Mouse (Mus musculus): ENCODE results near the gene Tmem168.

The Tmem168 gene
- long read RNA-seq, experiment 1, full-length matches to known transcripts: 10 of 16 reads
- long read RNA-seq, experiment 1, partial matches to known transcripts: 2 of 16 reads
- long read RNA-seq, experiment 1, other reads (novel, unspliced or antisense): 4 of 16 reads
- long read RNA-seq, experiment 2, full-length matches to known transcripts: 6 of 12 reads
- long read RNA-seq, experiment 2, partial matches to known transcripts: 3 of 12 reads
- long read RNA-seq, experiment 2, other reads (novel, unspliced or antisense): 3 of 12 reads

- intact Hi-C loops (cut with DNase I): loop anchor here (5.0 kb wide), 1 partner anchor 69 kb away; the partner anchor contains the start of gene Bmt2
Measured at GRCm38 (mm10) chr6:13607621-13608493, at the start of gene Tmem168. Gene Tmem168 (minus strand): TSS chr6:13608100.

- intact Hi-C loops (cut with DNase I): no loop called here
Measured at GRCm38 (mm10) chr6:13654081-13654480, 46.2 kb upstream of the Tmem168 start.

- intact Hi-C loops (cut with DNase I): no loop called here
Measured at GRCm38 (mm10) chr6:13652284-13652683, 44.4 kb upstream of the Tmem168 start.

DNA sequence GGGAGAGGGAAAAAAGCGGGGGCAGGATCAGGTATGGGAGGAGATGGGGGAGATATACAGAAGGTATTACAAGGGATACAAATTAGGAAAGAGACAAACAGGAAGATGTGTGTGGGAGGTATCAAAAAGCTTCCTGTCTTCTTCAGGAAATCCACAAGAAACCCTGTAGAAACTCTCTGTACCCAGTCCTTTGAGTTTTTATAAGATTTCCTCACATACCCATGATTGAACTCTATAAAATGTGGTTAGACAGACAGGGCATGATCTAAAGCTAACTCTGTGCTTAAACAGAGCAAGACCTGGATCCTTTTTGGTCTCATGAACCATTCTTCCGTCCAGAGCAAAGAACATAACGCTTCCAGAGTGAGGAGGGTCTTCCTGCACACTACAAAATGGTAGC, 43.0 kb upstream of the Tmem168 start:
- intact Hi-C loops (cut with DNase I): no loop called here

- intact Hi-C loops (cut with DNase I): no loop called here
Measured at GRCm38 (mm10) chr6:13648305-13648704, 40.4 kb upstream of the Tmem168 start.

DNA sequence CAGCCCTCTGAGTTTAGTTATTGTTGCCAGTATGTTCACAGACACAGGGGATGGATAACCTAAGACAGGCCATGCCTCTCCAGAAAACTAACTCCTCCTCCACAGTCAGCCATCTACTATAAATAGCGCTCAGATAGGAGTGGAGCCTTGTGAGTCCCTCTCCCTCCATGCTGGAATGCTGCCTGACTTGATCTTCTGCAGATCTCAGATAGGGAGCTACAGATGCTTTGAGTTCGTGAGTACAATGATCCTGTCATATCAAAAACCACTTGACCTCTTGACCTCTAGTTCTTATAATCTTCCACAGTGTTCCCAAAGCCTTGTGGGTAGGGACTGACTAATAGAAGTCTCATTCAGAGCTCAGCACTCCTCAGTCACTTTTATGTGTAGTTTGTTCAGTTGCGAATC, 28.7 kb upstream of the Tmem168 start:
- intact Hi-C loops (cut with DNase I): no loop called here

DNA sequence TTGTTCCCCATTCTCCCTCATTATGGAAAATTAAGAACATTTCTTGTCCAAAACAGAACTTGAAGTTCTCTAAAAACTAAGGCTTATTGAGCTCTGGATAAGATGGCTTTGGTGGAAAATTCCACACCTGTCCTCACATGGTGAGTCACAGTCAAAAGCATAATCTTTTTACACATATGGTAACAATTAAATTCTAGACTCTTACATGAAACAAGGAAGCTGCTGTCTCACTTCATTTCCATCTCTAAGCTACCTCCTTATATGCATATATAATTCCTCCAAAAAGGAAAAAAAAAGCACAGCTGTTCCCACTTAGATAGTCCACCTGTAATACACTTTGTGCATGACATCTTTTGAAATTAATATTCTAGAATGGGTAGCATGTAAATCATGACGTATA, 24.7 kb upstream of the Tmem168 start:
- intact Hi-C loops (cut with DNase I): no loop called here

DNA sequence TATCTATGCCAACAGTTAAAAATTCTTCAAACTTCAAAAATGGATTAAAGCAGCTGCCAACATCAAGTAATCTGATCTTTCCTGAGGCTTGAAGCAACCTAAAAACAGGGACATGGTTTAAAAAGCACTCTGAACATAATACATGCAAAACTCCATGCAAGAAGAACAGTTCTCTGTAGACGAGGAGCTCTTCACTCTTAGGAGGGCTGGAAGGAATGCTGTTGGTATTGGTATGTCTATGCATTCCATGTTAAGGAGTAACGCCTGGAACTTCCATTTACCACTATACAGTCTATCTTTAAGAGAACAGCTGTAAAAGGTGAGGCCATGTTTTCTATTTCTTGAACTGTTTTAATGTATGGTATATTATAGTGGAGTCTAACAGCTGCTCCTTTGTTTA, 22.7 kb upstream of the Tmem168 start:
- intact Hi-C loops (cut with DNase I): no loop called here

GRCm38 (mm10) chr6:13619618-13620017, 11.7 kb upstream of the Tmem168 start:
- intact Hi-C loops (cut with DNase I): no loop called here

DNA sequence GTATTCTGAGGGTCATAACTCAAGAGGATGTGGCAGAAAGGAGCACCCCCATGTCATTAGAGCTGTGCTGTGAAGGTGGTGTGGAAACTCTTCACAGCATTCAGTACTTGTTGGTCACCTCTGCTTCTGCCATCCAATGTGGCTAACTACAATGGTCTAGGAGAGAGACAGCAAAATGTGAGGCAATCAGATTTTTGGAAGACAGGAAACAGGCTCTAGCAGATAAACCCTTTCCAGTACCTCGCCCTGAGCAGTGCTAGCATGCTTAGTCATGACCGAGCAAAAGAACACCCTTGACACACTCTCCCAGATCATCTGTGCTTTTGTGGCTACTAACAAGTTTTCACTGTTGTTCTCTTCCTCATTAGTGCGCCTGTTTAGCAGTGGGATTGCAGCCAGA, 9.2 kb upstream of the Tmem168 start:
- intact Hi-C loops (cut with DNase I): no loop called here

GRCm38 (mm10) chr6:13614568-13614967, 6.7 kb upstream of the Tmem168 start:
- intact Hi-C loops (cut with DNase I): no loop called here

GRCm38 (mm10) chr6:13613671-13614070, 5.8 kb upstream of the Tmem168 start:
- intact Hi-C loops (cut with DNase I): no loop called here

DNA sequence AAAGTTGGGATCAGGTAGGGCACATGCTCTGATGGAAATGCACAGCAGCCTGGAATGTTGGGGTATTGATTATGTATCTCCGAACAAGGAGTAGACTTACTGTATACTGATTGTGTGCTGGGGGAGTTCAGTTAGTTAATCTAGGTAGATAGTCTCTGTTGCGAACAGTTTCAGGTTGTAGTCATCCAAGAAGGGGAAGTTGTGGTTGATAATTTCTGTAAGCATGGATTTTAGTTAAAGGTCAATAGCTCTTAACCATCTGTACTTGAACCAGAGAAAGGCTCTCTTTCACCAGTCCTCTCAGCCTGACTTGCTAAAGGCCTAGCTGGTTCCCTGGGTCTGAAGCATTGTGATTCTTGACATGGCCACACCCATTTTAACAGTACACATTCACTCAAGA, 3.0 kb upstream of the Tmem168 start:
- intact Hi-C loops (cut with DNase I): no loop called here

DNA sequence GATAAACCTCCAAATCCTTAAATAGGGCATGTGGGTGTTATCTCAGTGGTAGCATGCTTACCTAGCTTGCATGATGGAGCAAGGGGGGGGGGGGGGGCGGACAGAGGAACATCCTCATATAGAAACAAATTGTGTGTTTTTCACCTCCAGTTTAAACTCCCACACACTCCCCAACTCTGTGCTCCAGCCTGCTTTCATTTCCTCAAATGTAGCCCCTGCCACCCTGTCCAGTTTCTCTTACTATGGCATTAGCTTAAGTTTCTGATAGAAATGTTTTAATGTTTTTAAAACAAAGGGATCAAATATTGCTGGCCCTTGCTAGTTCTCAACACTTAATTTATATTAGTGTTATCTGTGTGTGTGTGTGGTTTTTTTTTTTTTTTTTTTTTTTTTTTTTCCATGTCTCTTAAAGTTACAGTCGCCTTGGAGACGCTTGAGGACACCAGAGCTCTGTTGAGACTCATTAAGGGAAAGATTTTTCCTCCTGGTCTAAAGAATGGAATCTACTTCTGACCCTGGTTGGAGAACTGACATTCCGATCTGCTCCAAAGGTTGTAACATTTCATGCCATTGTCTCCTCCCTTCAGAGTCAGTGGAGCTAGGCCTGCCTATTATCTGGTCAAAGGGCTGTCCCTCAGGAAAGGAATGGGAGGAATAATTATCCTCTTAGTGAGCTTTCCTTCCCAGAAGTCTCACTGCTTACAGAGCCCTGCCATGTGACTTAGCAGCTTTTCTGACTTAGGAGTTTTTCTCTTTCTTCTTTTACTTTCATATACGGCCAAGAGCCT, 1.6 kb upstream of the Tmem168 start:
- intact Hi-C loops (cut with DNase I): loop anchor here (5.0 kb wide), 1 partner anchor 68 kb away; the partner anchor contains the start of gene Bmt2

DNA sequence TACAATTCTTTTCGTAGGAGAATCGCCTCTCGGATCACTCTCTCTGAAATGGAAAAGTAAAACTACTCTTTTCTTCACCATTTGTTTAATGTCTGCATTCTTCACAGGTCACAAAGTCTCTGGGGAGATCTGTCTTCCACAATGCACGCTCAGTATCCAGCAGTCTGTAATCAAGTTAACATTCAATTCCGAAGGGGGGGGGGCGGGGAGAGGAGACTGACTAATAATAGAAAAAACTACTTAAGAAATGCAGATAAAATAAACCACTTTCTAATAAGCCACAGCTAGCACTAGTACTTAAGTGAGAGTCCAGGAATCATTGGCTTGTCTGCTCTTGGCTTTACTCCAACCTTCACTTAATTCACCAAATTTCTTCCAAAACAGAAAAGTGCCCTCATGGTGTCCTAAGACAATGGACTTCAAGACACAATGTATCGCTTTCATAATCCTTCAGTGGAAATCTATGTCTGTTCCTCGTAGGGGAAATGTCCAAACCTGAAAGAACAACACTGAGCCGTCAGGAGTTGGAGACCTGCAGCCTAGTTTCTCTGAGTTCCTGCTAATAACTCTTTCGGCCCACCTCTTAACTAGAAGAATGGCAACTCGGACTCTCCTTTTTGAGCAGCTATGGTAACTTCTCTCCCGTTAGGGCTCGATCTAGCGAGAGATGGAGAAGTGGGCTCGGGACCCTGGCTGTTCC, 829 bp downstream of the Tmem168 start:
- intact Hi-C loops (cut with DNase I): loop anchor here (5.0 kb wide), 1 partner anchor 70 kb away; the partner anchor contains the start of gene Bmt2

- intact Hi-C loops (cut with DNase I): loop anchor here (5.0 kb wide), 1 partner anchor 71 kb away; the partner anchor contains the start of gene Bmt2
Measured at GRCm38 (mm10) chr6:13606394-13606793, 1.5 kb downstream of the Tmem168 start.

GRCm38 (mm10) chr6:13603134-13603533, 4.8 kb downstream of the Tmem168 start:
- intact Hi-C loops (cut with DNase I): no loop called here

DNA sequence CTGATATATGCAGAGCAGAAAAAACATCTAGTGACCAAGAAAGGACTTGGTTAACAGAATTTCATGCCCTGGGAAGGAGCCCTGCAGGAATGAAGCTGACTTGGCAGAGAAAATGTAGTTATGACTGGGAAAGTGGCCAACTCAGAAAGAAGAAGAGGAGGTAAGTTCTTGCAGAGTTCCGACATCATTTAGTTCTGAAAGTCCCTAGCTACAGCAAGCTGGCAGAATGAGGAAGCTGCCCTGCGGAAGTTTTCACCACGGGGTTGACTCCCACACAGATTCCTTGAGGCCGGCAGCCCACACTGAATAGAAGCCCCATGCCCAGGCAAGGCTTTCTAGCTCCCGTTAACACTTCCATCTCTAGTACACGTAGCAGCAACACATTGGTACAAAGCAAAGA, 6.3 kb downstream of the Tmem168 start:
- intact Hi-C loops (cut with DNase I): no loop called here

DNA sequence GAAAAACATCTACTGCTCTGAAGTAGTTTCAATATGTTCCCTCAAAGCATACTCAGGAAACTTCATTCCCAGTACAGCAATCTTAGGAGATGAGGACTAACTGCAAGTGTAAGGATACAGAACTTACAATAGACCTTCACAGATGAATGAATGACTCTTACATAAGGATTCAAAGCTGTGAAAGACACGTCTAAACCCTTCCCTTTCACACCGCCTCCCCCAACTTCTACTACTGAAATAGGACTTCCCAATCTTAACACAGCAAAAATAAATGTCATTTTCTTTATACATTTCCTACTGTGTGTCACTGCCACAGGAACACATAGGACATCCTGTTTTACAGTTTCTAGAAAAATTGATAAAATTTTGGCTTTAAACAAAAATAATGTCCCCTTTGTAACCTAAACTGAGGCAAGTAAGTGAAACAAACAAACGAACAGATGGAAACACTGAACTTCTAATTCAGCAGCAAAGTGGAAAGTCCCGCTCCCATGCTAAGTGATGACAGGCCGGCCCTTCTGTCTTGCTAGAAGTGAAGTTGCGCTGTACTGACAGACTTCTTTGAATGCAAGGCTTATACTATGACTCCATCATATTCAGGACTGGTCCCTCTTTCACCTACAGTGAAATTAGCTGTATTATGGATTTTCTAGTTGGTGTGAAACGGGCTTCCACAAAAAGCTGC, 9.5 kb downstream of the Tmem168 start:
- intact Hi-C loops (cut with DNase I): no loop called here

- intact Hi-C loops (cut with DNase I): no loop called here
Measured at GRCm38 (mm10) chr6:13592729-13593345, 15.1 kb downstream of the Tmem168 start.

Measured in adrenal gland (tissue).